Mouse (Mus musculus): Measurements from ENCODE around the gene Rnaseh2a.

GRCm38 (mm10) chr8:84947241-84947545 is 22.4 kb downstream of the Rnaseh2a start:
- no peak for TF ChIP-seq CTCF (IDR thresholded peaks at IDR 0.05; ENCODE audit: borderline replicate concordance, insufficient read depth, low read depth, low read length)
- TF ChIP-seq POLR2A (IDR thresholded peaks at IDR 0.05; ENCODE audit: borderline replicate concordance, insufficient read depth, low read length), result no peak
